Mouse (Mus musculus) CD8-positive naive resting alpha-beta T cell, adult 2 months (primary cell): ENCODE results near the gene BC067074.
"Not testable (repeated sequence)": the region's sequence is repeated elsewhere in the genome, so short reads cannot be mapped to it uniquely, and the experiment has no call there.

ENCODE experiments used
- DNase-seq, 2 experiments: peaks; one replicate each; pipeline ENCODE4 v3.0.0; 2022; ENCODE audit warnings: low read depth in 2 of 2, low spot score in 2 of 2

The BC067074 gene

GRCm38 (mm10) chr13:113374084-113374405, 81.1 kb downstream of the BC067074 start:
- no peak for DNase-seq

GRCm38 (mm10) chr13:113377631-113378030, 84.7 kb downstream of the BC067074 start:
- no peak for DNase-seq

GRCm38 (mm10) chr13:113378980-113379410, 86.0 kb downstream of the BC067074 start:
- DNase-seq: no peak

GRCm38 (mm10) chr13:113379766-113380309, 86.9 kb downstream of the BC067074 start:
- no peak for DNase-seq

GRCm38 (mm10) chr13:113381710-113382109, 88.8 kb downstream of the BC067074 start:
- DNase-seq: no peak

GRCm38 (mm10) chr13:113382201-113382600, 89.2 kb downstream of the BC067074 start:
- no peak for DNase-seq

GRCm38 (mm10) chr13:113382770-113383169, 89.8 kb downstream of the BC067074 start:
- DNase-seq: not testable (repeated sequence)

GRCm38 (mm10) chr13:113393386-113393785, 100.4 kb downstream of the BC067074 start:
- no peak for DNase-seq

GRCm38 (mm10) chr13:113394591-113394990, 101.6 kb downstream of the BC067074 start:
- no peak for DNase-seq

GRCm38 (mm10) chr13:113397006-113397520, 104.1 kb downstream of the BC067074 start:
- no peak for DNase-seq

- DNase-seq: no peak
These were observed 108.5 kb downstream of the BC067074 start for GRCm38 (mm10) chr13:113401373-113402010.

GRCm38 (mm10) chr13:113403706-113404105, 110.7 kb downstream of the BC067074 start:
- no peak for DNase-seq

- DNase-seq: no peak
These were observed 111.2 kb downstream of the BC067074 start for GRCm38 (mm10) chr13:113404172-113404571.

GRCm38 (mm10) chr13:113409941-113410340, 117.0 kb downstream of the BC067074 start:
- DNase-seq: no peak

- DNase-seq: no peak
These were observed 122.6 kb downstream of the BC067074 start for GRCm38 (mm10) chr13:113415527-113415926.

- no peak for DNase-seq
These were observed 124.0 kb downstream of the BC067074 start for GRCm38 (mm10) chr13:113416986-113417385.

GRCm38 (mm10) chr13:113417757-113418483, 125.0 kb downstream of the BC067074 start:
- DNase-seq: no peak

- DNase-seq: no peak
These were observed 125.7 kb downstream of the BC067074 start for GRCm38 (mm10) chr13:113418632-113419031.

GRCm38 (mm10) chr13:113421472-113421871, 128.5 kb downstream of the BC067074 start:
- no peak for DNase-seq

GRCm38 (mm10) chr13:113423825-113424224, 130.9 kb downstream of the BC067074 start:
- DNase-seq: no peak

GRCm38 (mm10) chr13:113425907-113426306, 132.9 kb downstream of the BC067074 start:
- no peak for DNase-seq
